Mouse (Mus musculus) neural tube, embryonic 11.5 days (tissue): ENCODE results near the gene Kctd17. TPM values are rescaled to one million over a fixed set of nuclear protein-coding genes. Genes with fewer than 3 reads are reported as not detected.
A peak's percentile ranks its signal among the peaks of the same experiment; 100 is the strongest.

ENCODE experiments used
- ATAC-seq: fragments of 200-750 bp; cut with Nextera tagmentation; 2 replicates; pipeline ENCODE4 v1.8.0; 2017; ENCODE audit warnings: moderate number of reproducible peaks, mild to moderate bottlenecking, moderate TSS enrichment, moderate library complexity; ENCODE audit not compliant: insufficient read depth, low FRiP score, low TSS enrichment
- DNase-seq: peaks from one replicate; pipeline ENCODE4 v3.0.0-alpha.2; 2015; ENCODE audit warnings: low spot score
- H3K27ac ChIP-seq: fragments of 300-500 bp; sonication (generic); 2 replicates; pipeline ENCODE4 v1.5.1; 2014; ENCODE audit warnings: low read depth, mild to moderate bottlenecking, low read length
- H3K27me3 ChIP-seq: fragments of 300-500 bp; sonication (generic); 2 replicates; pipeline ENCODE4 v1.6.1; 2014; ENCODE audit warnings: mild to moderate bottlenecking, low read length, mixed read lengths; ENCODE audit not compliant: control insufficient read depth, insufficient read depth
- H3K36me3 ChIP-seq: fragments of 300-500 bp; sonication (generic); 2 replicates; pipeline ENCODE4 v1.6.1; 2014; ENCODE audit warnings: mild to moderate bottlenecking, low read length, moderate library complexity, mixed read lengths; ENCODE audit not compliant: control insufficient read depth, insufficient read depth
- H3K4me1 ChIP-seq: fragments of 300-500 bp; sonication (generic); 2 replicates; pipeline ENCODE4 v1.6.1; 2014; ENCODE audit warnings: low read length, mixed read lengths; ENCODE audit not compliant: control insufficient read depth, insufficient read depth
- H3K4me2 ChIP-seq: fragments of 300-500 bp; sonication (generic); 2 replicates; pipeline ENCODE4 v1.6.1; 2014; ENCODE audit warnings: low read depth, mild to moderate bottlenecking, moderate library complexity
- H3K4me3 ChIP-seq: fragments of 300-500 bp; sonication (generic); 2 replicates; pipeline ENCODE4 v1.5.1; 2014; ENCODE audit warnings: low read depth, low read length
- H3K9ac ChIP-seq: fragments of 300-500 bp; sonication (generic); 2 replicates; pipeline ENCODE4 v1.6.1; 2014; ENCODE audit warnings: mild to moderate bottlenecking, low read length
- H3K9me3 ChIP-seq: fragments of 300-500 bp; sonication (generic); 2 replicates; pipeline ENCODE4 v1.6.1; 2016; ENCODE audit warnings: low read length; ENCODE audit not compliant: control insufficient read depth
- WGBS: fragments of 180-500 bp; shearing (Covaris S2); extraction: QIAGEN DNeasy Blood & Tissue Kit; methylation state at CpG from one replicate; pipeline ENCODE4 v1.1.7; 2014; 5-methylcytosine and 5-hydroxymethylcytosine counted together
- polyA plus RNA-seq: library from polyadenylated mRNA; unstranded; fragments of >200 nt; fragmentation: Nextera tagmentation; extraction: Ambion mirVana; gene quantifications from 2 replicates; pipeline ENCODE4 v1.2.1, GENCODE M21; 2014

Gene Kctd17
- polyA plus RNA-seq, 1 experiment from 2014 or later, result 78.1 TPM

DNA sequence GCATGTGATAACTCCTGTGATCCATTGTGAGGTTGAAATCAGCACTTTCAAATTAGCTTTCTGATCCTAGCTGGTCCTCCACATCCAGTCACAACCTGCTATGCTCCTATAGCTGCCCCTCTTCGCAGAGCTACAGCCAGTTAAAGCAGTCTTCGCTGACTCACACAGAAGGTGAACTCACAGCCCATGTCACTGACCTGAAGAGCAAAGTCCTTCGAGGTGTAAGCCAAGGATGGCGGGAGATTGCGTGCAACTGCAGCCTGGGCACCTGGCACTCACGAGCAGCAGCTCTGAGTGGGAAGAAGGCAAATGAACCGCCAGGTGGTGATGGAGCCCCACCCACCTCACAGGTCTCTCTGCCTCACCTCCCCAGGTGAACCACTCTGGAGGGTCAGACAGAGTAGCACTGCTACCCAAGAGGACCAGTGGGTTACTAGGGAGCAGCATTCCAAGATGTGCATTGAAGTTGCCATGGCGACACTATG, 32.8 kb upstream of the Kctd17 start, which contains the start of gene Tex33:
Gene Tex33, minus strand, starts transcription at position 435 of the 485 bp plus-strand sequence.
- 85% methylated on average over 8 of the region's 8 CpGs for WGBS
- Histone ChIP-seq H3K27ac (no peak within 1 kb of the TSS), H3K9me3 (no peaks in the 10 kb centered on the region), H3K4me2 (no peak within 1 kb of the TSS), H3K27me3 (no peaks in the 10 kb centered on the region), H3K4me1 (no peaks in the 10 kb centered on the region), H3K36me3 (no peaks in the 10 kb centered on the region), H3K4me3 (no peak within 1 kb of the TSS), H3K9ac (no peak within 1 kb of the TSS)
- ATAC-seq (no peak), DNase-seq (no peak)

DNA sequence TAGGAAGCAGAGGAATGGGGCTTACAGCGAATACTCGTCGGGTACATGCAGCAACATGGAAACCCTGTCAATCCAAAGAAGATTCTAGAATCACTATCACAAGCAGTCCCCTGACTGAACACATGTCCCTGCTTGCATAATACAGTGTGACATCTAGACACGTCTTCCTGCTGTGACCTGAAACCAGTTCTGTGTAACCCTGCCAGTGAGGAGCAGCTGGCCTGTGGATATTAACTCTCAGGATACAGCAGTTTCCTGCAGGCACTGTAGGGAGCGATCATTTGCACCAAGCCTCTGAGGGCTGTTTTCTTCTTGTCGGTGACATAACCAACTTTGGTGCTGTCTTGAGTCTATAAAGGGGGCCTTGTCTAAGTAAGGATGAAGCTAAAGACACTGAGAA, 27.0 kb upstream of the Kctd17 start:
- Histone ChIP-seq H3K27me3 (0 out of 2 replicates have a peak, but pooled peaks cover 2% of the 10 kb centered on the region), H3K4me1 (peaks cover 5% of the 10 kb centered on the region; the same call in 1 of the 2 replicates), H3K9ac (no peak overlapping the region), H3K27ac (no peak overlapping the region), H3K9me3 (no peaks in the 10 kb centered on the region), H3K4me3 (no peak overlapping the region), H3K4me2 (no peak overlapping the region), H3K36me3 (no peaks in the 10 kb centered on the region)
- 76% methylated on average over 6 of the region's 6 CpGs for WGBS
- ATAC-seq (no peak), DNase-seq (no peak)

DNA sequence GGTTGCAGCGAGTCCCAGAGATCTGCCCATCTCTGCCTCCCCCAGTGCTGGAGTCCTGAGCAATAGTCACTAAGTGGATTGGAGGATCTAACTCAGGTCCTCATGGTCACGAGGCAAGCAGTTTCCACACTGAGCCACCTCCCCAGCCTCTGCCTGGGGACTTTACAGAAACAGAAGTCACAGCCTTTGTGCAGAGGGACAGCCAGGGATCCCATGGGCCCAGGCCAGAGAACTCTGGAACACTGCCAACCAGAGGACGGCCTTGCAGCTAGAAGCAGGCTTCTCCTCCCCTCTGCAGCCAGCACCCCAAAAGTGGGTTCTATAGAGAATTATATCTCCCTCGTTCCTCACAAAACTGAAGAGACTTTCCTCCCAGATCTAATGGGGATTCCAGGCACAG, 26.4 kb upstream of the Kctd17 start:
- Histone ChIP-seq H3K9me3 (no peaks in the 10 kb centered on the region), H3K4me1 (peaks cover 6% of the 10 kb centered on the region), H3K27me3 (0 out of 2 replicates have a peak, but pooled peaks cover 2% of the 10 kb centered on the region), H3K36me3 (no peaks in the 10 kb centered on the region), H3K27ac (no peak overlapping the region), H3K9ac (no peak overlapping the region), H3K4me3 (no peak overlapping the region), H3K4me2 (no peak overlapping the region)
- 79% methylated on average over 4 of the region's 4 CpGs for WGBS
- DNase-seq, result no peak
- no peak for ATAC-seq

DNA sequence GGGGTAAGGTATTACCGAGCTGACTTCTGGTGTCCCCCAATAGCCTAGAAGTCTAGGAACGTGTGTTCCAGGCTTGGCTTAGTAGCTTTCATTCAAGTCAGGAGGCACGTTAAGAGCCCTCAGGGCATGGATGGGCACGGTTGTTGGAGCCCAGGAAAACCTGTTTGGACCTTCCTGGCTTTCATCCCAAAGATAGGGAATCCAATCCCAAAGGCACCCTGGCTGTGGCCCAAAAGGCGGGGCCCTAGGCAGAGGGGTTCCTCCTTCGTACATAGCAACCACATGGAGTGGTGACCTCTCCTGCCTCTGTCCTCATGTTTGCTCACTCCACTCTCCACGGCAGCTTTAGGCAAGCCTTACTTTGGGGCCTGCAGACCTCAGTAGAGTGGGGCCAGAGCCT, 25.9 kb upstream of the Kctd17 start:
- ATAC-seq, result no peak
- Histone ChIP-seq H3K4me1 (peaks cover 10% of the 10 kb centered on the region), H3K27ac (no peak overlapping the region), H3K27me3 (0 out of 2 replicates have a peak, but pooled peaks cover 2% of the 10 kb centered on the region), H3K4me3 (no peak overlapping the region), H3K4me2 (no peak overlapping the region), H3K9ac (no peak overlapping the region), H3K9me3 (no peaks in the 10 kb centered on the region), H3K36me3 (no peaks in the 10 kb centered on the region)
- DNase-seq, result no peak
- 89% methylated on average over 7 of the region's 7 CpGs for WGBS

DNA sequence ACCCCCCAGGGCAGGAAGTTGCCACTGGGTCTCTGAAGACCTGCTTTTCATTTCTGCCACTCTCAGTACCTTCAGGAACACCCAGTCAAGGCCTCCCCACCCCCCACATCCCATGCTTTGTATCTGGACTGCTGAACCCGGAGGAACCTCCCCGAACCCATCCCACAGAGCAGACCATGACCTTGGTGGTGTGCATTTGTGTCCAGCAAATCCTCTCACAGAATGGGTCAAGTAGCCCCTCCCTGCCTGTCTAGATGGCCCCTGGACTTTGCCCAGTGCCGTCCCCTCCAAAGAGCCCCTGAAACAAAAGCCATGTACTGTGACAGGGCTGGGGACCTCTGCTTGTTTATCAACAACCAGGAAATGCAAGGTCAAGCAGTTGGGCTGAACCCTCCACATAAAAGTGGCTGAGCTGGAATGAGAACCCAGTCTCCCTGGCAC, 25.0 kb upstream of the Kctd17 start:
- H3K9me3 ChIP-seq, result no peaks in the 10 kb centered on the region
- no peak overlapping the region for H3K9ac ChIP-seq
- WGBS, result 53% methylated on average over 3 of the region's 3 CpGs

DNA sequence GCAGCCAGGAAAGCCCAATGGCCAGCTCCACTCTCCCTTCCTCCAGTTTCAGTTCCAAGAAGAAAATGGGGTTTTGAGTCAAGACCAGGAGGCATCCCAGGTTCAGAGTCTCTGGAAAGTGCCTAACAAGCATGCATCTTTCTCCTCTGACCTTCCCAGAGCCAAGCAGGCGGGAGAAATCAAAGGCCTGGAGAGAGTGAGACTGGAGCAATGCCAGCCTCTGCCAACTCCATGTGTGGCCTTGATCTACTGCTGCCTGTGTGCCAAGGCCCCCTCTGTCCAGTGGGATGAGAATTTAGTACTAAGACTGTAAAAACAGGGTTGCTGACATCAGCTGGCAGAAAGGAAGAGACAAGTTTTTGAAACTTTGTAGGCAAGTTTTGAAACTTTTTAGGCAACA, 24.5 kb upstream of the Kctd17 start:
- ATAC-seq, result no peak
- H3K4me2 ChIP-seq, result no peak overlapping the region
- peaks cover 9% of the 10 kb centered on the region for H3K27me3 ChIP-seq
- 89% methylated on average over 1 of the region's 1 CpGs for WGBS
- no peak overlapping the region for H3K27ac ChIP-seq
- H3K9me3 ChIP-seq, result no peaks in the 10 kb centered on the region
- no peaks in the 10 kb centered on the region for H3K36me3 ChIP-seq
- DNase-seq, result no peak
- no peak overlapping the region for H3K9ac ChIP-seq
- H3K4me1 ChIP-seq, result peaks cover 10% of the 10 kb centered on the region
- no peak overlapping the region for H3K4me3 ChIP-seq

More for the DNA sequence above, 25.0 kb upstream of the Kctd17 start:
- no peak for DNase-seq
- no peak for ATAC-seq
- Histone ChIP-seq H3K4me1 (peaks cover 10% of the 10 kb centered on the region), H3K27ac (no peak overlapping the region), H3K36me3 (no peaks in the 10 kb centered on the region), H3K4me2 (no peak overlapping the region), H3K27me3 (peaks cover 5% of the 10 kb centered on the region; the same call in 1 of the 2 replicates), H3K4me3 (no peak overlapping the region)

DNA sequence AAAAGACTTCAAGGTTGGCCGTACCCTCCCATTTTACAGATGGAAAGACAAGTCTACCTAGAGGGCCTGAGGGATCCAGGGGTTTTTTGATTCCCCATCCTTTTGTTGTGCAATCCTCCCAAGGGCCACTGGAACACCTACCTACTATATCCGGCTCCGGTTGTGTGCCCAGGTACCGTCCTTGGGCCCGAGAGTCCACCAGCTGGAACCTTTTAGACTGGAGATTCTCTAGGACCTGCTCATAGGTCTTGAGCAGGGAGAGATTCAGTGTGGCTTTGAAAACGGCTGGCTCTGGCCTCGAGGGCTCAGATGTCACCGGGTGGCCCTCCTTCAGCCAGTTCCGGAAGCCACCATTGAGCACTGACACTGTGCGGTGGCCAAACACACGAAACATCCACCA, 23.3 kb upstream of the Kctd17 start:
- peaks cover 16% of the 10 kb centered on the region for H3K4me1 ChIP-seq

DNA sequence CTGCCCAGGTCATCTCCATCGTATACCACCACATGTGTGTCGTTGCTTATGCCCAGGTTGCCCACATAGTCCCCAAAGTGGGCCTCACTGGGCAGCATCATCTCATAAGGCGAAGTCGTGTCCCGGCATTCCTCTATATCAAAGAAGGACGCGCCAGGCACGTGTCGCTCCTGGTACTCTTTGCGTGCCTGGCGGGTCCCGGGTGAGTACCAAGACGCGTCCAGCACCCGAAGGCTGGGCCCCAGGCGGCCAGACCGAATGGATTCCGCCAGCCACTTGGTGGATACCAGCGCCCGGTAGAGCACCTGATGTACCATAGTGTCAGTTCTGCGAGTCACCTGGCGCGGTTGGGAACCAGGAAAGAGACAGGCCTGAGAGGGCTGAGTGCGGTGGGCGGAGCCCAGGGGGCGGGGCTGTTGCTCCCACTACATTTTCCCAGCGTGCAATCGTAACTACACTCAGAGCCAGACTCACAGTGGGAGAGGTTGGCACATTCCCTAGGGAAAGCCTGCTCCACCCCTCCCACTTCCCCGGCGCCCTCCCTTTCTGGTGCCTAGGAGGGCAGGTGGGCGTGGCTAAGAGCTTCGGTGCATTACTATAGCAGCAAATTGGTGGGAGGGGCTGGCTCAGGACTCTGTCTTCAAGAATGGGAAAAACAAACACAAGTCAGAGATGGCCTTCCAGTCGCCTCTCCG, 22.7 kb upstream of the Kctd17 start, which contains the start of gene Tst:
Gene Tst, minus strand, starts transcription at position 391 of the 695 bp plus-strand sequence.
- peak within 1 kb of the TSS; percentile 68 for H3K9ac ChIP-seq
- H3K36me3 ChIP-seq, result no peaks in the 10 kb centered on the region
- H3K4me3 ChIP-seq, result peak within 1 kb of the TSS; percentile 41
- peak within 1 kb of the TSS; percentile 70 for H3K27ac ChIP-seq
- peak; percentile 84 for DNase-seq
- H3K4me2 ChIP-seq, result peak within 1 kb of the TSS; percentile 79
- peak; percentile 71 for ATAC-seq
- 1% methylated on average over 34 of the region's 34 CpGs for WGBS
- peaks cover 27% of the 10 kb centered on the region for H3K27me3 ChIP-seq
- H3K9me3 ChIP-seq, result no peaks in the 10 kb centered on the region
- peaks cover 18% of the 10 kb centered on the region for H3K4me1 ChIP-seq

More for the DNA sequence above, 23.3 kb upstream of the Kctd17 start:
- Histone ChIP-seq H3K27me3 (peaks cover 22% of the 10 kb centered on the region), H3K9me3 (no peaks in the 10 kb centered on the region), H3K27ac (no peak overlapping the region), H3K4me2 (peak overlapping the region; percentile 79), H3K9ac (peak overlapping the region; percentile 68), H3K4me3 (peak overlapping the region; percentile 41), H3K36me3 (no peaks in the 10 kb centered on the region)
- DNase-seq, result no peak
- no peak for ATAC-seq
- WGBS, result 55% methylated on average over 11 of the region's 11 CpGs
